Mouse (Mus musculus) ovary, postnatal 10 days (tissue): ENCODE data around the gene Slc25a45.

Experiments
- DNase-seq: peaks from one replicate; pipeline ENCODE4 v3.0.0; 2022; ENCODE audit warnings: low spot score

Gene Slc25a45

GRCm38 (mm10) chr19:5929634-5930596 lies 52.3 kb downstream of the Slc25a45 start:
- DNase-seq: no peak

GRCm38 (mm10) chr19:5935266-5935665 lies 57.7 kb downstream of the Slc25a45 start:
- no peak for DNase-seq
